Mouse (Mus musculus): ENCODE measurements around the gene Dnajb14. TPM values are rescaled to one million over a fixed set of nuclear protein-coding genes. Genes with fewer than 3 reads are reported as not detected.
"Not testable (repeated sequence)": the region's sequence is repeated elsewhere in the genome, so short reads cannot be mapped to it uniquely, and the experiment has no call there.

Dnajb14 gene
- polyA plus RNA-seq, 1 experiment from 2014 or later, result 11.1 TPM

- WGBS, result 91% methylated on average over 9 of the region's 9 CpGs
- no peak for ATAC-seq
- H3K9ac ChIP-seq (ENCODE audit: low read depth, low read length), result no peak overlapping the region
- no peak for TF ChIP-seq CTCF (IDR thresholded peaks at IDR 0.05; ENCODE audit: low read depth)
- H3K36me3 ChIP-seq (ENCODE audit: control insufficient read depth, insufficient read depth), result peaks cover 35% of the 10 kb centered on the region
- no peaks in the 10 kb centered on the region for H3K9me3 ChIP-seq (ENCODE audit: control insufficient read depth)
- H3K4me3 ChIP-seq (ENCODE audit: low read depth, low read length), result no peak overlapping the region
- no peak overlapping the region for H3K27ac ChIP-seq (ENCODE audit: low read depth, low read length)
- no peaks in the 10 kb centered on the region for H3K27me3 ChIP-seq (replicated peaks; ENCODE audit: control insufficient read depth, insufficient read depth, low read length)
- no peaks in the 10 kb centered on the region; the same call in 1 of the 2 replicates for H3K4me1 ChIP-seq (replicated peaks; ENCODE audit: control insufficient read depth, insufficient read depth, low read length)
- no peak overlapping the region for H3K4me2 ChIP-seq (replicated peaks; ENCODE audit: low read depth)
These were observed 90.4 kb downstream of the Dnajb14 start for GRCm38 (mm10) chr3:137957864-137958263.

GRCm38 (mm10) chr3:137958352-137958751 is 90.9 kb downstream of the Dnajb14 start:
- no peak overlapping the region for H3K27ac ChIP-seq (ENCODE audit: low read depth, low read length)
- no peak overlapping the region for H3K9ac ChIP-seq (ENCODE audit: low read depth, low read length)
- H3K4me3 ChIP-seq (ENCODE audit: low read depth, low read length), result no peak overlapping the region
- TF ChIP-seq CTCF (IDR thresholded peaks at IDR 0.05; ENCODE audit: low read depth), result no peak
- ATAC-seq, result no peak
- H3K4me2 ChIP-seq (replicated peaks; ENCODE audit: low read depth), result no peak overlapping the region
- H3K36me3 ChIP-seq (ENCODE audit: control insufficient read depth, insufficient read depth), result peaks cover 39% of the 10 kb centered on the region
- WGBS, result 94% methylated on average over 4 of the region's 4 CpGs
- no peaks in the 10 kb centered on the region for H3K9me3 ChIP-seq (ENCODE audit: control insufficient read depth)
- H3K4me1 ChIP-seq (replicated peaks; ENCODE audit: control insufficient read depth, insufficient read depth, low read length), result no peaks in the 10 kb centered on the region
- no peaks in the 10 kb centered on the region for H3K27me3 ChIP-seq (replicated peaks; ENCODE audit: control insufficient read depth, insufficient read depth, low read length)

DNA sequence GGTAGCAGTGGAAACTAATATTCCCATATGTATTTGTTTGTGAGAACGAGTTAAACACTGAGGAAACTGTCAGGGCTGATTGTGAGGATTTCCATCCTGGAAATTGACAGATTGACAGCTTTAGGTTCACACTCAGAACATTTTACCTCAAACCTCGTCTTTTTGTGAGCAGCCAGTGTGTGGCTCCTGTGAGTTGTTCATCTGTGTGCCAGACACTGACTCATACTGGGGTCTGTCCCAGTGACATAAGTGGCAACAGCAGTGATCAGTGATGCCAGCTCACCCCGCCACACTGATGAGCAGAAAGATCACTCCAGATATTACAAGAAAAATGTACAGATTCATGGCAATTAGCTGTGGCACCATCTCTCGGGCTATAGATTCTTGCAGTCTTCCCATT is 92.0 kb downstream of the Dnajb14 start:
- no peak for ATAC-seq
- Histone ChIP-seq H3K9ac (ENCODE audit: low read depth, low read length) (no peak overlapping the region), H3K27me3 (replicated peaks; ENCODE audit: control insufficient read depth, insufficient read depth, low read length) (no peaks in the 10 kb centered on the region), H3K27ac (ENCODE audit: low read depth, low read length) (no peak overlapping the region), H3K4me2 (replicated peaks; ENCODE audit: low read depth) (no peak overlapping the region), H3K9me3 (ENCODE audit: control insufficient read depth) (no peaks in the 10 kb centered on the region), H3K36me3 (ENCODE audit: control insufficient read depth, insufficient read depth) (peaks cover 46% of the 10 kb centered on the region), H3K4me1 (replicated peaks; ENCODE audit: control insufficient read depth, insufficient read depth, low read length) (no peaks in the 10 kb centered on the region), H3K4me3 (ENCODE audit: low read depth, low read length) (no peak overlapping the region)
- no peak for TF ChIP-seq CTCF (IDR thresholded peaks at IDR 0.05; ENCODE audit: low read depth)
- WGBS, result 80% methylated on average over 4 of the region's 4 CpGs

- no peaks in the 10 kb centered on the region for H3K4me1 ChIP-seq (replicated peaks; ENCODE audit: control insufficient read depth, insufficient read depth, low read length)
These were observed 94.4 kb downstream of the Dnajb14 start for GRCm38 (mm10) chr3:137961736-137962385.

DNA sequence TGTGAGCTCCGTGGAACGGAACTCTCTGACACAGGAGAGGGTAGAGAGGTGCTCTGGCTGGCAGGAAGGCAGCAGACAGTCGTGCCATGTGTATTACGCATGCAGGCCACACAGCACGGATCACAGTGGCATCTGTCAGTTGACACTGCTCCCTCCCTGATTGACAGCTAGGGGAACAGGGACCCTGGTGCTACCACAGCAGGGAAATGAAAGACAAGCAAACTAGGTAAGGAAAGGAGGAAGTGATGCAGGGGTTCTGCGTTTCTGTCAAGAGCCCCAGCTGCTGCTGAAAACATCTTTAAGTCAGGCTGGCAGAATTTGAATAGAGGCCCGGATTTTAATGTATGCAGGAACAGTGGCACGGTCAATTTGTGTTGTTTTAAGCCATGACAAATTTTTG is 96.0 kb downstream of the Dnajb14 start:
- WGBS, result 82% methylated on average over 8 of the region's 8 CpGs
- Histone ChIP-seq H3K36me3 (ENCODE audit: control insufficient read depth, insufficient read depth) (peaks cover 48% of the 10 kb centered on the region), H3K4me1 (replicated peaks; ENCODE audit: control insufficient read depth, insufficient read depth, low read length) (0 out of 2 replicates have a peak, but pooled peaks cover 5% of the 10 kb centered on the region), H3K27me3 (replicated peaks; ENCODE audit: control insufficient read depth, insufficient read depth, low read length) (no peaks in the 10 kb centered on the region), H3K4me3 (ENCODE audit: low read depth, low read length) (no peak overlapping the region), H3K9me3 (ENCODE audit: control insufficient read depth) (no peaks in the 10 kb centered on the region), H3K27ac (ENCODE audit: low read depth, low read length) (no peak overlapping the region), H3K9ac (ENCODE audit: low read depth, low read length) (no peak overlapping the region), H3K4me2 (replicated peaks; ENCODE audit: low read depth) (no peak overlapping the region)
- no peak for TF ChIP-seq CTCF (IDR thresholded peaks at IDR 0.05; ENCODE audit: low read depth)
- ATAC-seq, result no peak

More at GRCm38 (mm10) chr3:137961736-137962385, 94.4 kb downstream of the Dnajb14 start:
- Histone ChIP-seq H3K27me3 (replicated peaks; ENCODE audit: control insufficient read depth, insufficient read depth, low read length) (no peaks in the 10 kb centered on the region), H3K4me2 (replicated peaks; ENCODE audit: low read depth) (no peak overlapping the region), H3K9me3 (ENCODE audit: control insufficient read depth) (no peaks in the 10 kb centered on the region), H3K27ac (ENCODE audit: low read depth, low read length) (no peak overlapping the region), H3K4me3 (ENCODE audit: low read depth, low read length) (no peak overlapping the region), H3K36me3 (ENCODE audit: control insufficient read depth, insufficient read depth) (peaks cover 55% of the 10 kb centered on the region), H3K9ac (ENCODE audit: low read depth, low read length) (no peak overlapping the region)
- ATAC-seq, result 0 out of 2 replicates have a peak, but pooled peaks have one; percentile 12
- 49% methylated on average over 8 of the region's 8 CpGs for WGBS
- TF ChIP-seq CTCF (IDR thresholded peaks at IDR 0.05; ENCODE audit: low read depth), result no peak

DNA sequence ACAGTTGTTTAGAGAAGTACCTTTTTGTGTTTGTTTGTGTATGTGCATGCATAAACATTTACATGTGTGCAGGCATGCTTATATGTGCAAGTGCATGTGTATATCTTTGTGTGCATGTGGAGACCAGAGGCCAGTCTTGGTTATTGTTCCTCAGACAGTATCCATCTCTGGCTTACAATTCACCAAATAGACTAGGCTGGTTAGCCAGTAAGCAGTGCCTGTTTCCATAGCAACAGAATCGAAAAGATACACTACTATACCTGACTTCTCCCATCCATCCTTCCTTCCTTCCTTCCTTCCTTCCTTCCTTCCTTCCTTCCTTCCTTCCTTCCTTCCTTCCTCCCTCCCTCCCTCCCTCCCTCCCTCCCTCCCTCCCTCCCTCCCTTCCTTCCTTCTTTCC is 96.5 kb downstream of the Dnajb14 start:
- 60% methylated on average over 1 of the region's 1 CpGs for WGBS
- not testable (repeated sequence) for H3K9ac ChIP-seq (ENCODE audit: low read depth, low read length)

More for the DNA sequence above, 96.5 kb downstream of the Dnajb14 start:
- H3K4me1 ChIP-seq (replicated peaks; ENCODE audit: control insufficient read depth, insufficient read depth, low read length); ATAC-seq; H3K27ac ChIP-seq (ENCODE audit: low read depth, low read length); H3K27me3 ChIP-seq (replicated peaks; ENCODE audit: control insufficient read depth, insufficient read depth, low read length); H3K4me3 ChIP-seq (ENCODE audit: low read depth, low read length); H3K9me3 ChIP-seq (ENCODE audit: control insufficient read depth); H3K4me2 ChIP-seq (replicated peaks; ENCODE audit: low read depth): not testable (repeated sequence)
- H3K36me3 ChIP-seq (ENCODE audit: control insufficient read depth, insufficient read depth), result peaks cover 48% of the 10 kb centered on the region

Other genes starting within 250 kb of the Dnajb14 start
- gene Ddit4l, start 246.1 kb upstream of the Dnajb14 start, polyA plus RNA-seq (2015; fragmentation: Nextera tagmentation; extraction: Ambion mirVana), result 0.95 and 1.7 TPM in 2 replicates
- not detected in 2 replicates for gene Gm21962, start 196.2 kb upstream of the Dnajb14 start, polyA plus RNA-seq (2015; fragmentation: Nextera tagmentation; extraction: Ambion mirVana)
- gene H2afz, start 3.2 kb upstream of the Dnajb14 start, polyA plus RNA-seq (2015; fragmentation: Nextera tagmentation; extraction: Ambion mirVana), result 922 and 974 TPM in 2 replicates
- gene Lamtor3, start 50.8 kb downstream of the Dnajb14 start, polyA plus RNA-seq (2015; fragmentation: Nextera tagmentation; extraction: Ambion mirVana), result 156 and 160 TPM in 2 replicates
- 70.6 and 71.2 TPM in 2 replicates for gene Dapp1, start 113.9 kb downstream of the Dnajb14 start, polyA plus RNA-seq (2015; fragmentation: Nextera tagmentation; extraction: Ambion mirVana)
- 0.07 and 0.08 TPM in 2 replicates for gene 1110002E22Rik, start 197.4 kb downstream of the Dnajb14 start, polyA plus RNA-seq (2015; fragmentation: Nextera tagmentation; extraction: Ambion mirVana)
- gene Gm5105, start 199.7 kb downstream of the Dnajb14 start, polyA plus RNA-seq (2015; fragmentation: Nextera tagmentation; extraction: Ambion mirVana), result not detected in 2 replicates